Mouse (Mus musculus): ENCODE data around the gene Prl3d2.
"Not testable (repeated sequence)": the region's sequence is repeated elsewhere in the genome, so short reads cannot be mapped to it uniquely, and the experiment has no call there.

The Prl3d2 gene

DNA sequence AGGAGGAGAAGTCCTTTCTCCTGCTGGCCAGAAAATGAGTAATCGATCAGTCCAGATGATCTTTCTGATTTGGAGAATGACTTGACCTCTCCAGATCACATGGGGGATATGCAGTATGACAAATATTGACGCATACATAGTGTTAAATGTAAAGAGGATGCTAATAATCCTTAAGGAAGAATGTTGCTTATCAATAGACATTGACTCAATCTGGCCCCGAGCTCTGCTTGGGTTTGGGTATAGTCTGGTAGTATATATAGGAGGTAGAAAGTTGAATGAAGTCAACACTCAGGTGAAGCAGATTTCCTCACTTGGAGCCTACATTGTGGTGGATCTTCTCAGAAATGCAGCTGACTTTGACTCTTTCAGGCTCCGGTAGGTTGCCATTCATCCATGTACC lies at the start of gene Prl3d2:
Gene Prl3d2 (plus strand): TSS at position 301 of the 400 bp plus-strand sequence.
- DNase-seq, result not testable (repeated sequence)

DNA sequence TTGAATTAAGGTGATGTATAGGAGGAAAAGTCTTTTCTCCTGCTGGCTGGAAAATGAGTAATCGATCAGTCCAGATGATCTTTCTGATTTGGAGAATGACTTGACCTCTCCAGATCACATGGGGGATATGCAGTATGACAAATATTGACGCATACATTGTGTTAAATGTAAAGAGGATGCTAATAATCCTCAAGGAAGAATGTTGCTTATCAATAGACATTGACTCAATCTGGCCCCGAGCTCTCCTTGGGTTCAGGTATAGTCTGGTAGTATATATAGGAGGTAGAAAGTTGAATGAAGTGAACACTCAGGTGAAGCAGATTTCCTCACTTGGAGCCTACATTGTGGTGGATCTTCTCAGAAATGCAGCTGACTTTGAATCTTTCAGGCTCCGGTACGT lies 27.6 kb upstream of the Prl3d2 start, which contains the start of gene Prl3d1:
Gene Prl3d1 (plus strand): TSS at position 301 of the 400 bp plus-strand sequence.
- DNase-seq, result not testable (repeated sequence)

DNA sequence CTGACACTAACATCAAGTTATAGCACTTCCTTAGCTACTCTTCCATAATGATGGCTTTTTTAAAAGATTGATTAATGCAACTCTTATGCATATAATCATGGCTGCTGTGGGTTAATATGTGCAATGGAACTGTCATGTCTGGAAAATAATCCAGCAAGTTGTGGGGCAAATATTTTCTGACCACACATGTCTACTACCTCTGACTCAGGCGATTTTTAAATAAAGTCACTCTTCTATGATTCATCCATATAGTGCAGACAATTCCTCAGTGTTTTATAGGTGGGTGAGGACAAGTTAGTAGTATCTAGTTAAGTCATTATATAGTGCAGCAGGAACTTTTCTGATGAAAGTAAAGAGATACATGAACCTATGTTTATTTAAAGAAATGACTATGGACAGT lies 26.8 kb downstream of the Prl3d2 start:
- DNase-seq, result no peak

DNA sequence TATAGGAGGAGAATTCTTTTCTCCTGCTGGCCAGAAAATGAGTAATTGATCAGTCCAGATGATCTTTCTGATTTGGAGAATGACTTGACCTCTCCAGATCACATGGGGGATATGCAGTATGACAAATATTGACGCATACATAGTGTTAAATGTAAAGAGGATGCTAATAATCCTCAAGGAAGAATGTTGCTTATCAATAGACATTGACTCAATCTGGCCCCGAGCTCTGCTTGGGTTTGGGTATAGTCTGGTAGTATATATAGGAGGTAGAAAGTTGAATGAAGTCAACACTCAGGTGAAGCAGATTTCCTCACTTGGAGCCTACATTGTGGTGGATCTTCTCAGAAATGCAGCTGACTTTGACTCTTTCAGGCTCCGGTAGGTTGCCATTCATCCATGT lies 35.0 kb downstream of the Prl3d2 start, which contains the start of gene Prl3d3:
Gene Prl3d3 (plus strand): TSS at position 301 of the 400 bp plus-strand sequence.
- not testable (repeated sequence) for DNase-seq
